ENCODE assay signal across 22 mouse cellular contexts in genomic region chr4:135404916-135405315, GRCm38 (mm10). TPM values are rescaled to one million over a fixed set of nuclear protein-coding genes. Genes with fewer than 3 reads are reported as not detected.
DNase-seq lines count a peak whose midpoint lies in the region; ATAC-seq lines count a peak whose summit lies in the region.
"Had no signal": no experiment of that assay in that cellular context is flagged by ENCODE, and none has a peak within 500 bp of the region (broad histone marks: within the 10 kb centered on the region; RNA-seq: fewer than 3 reads in every experiment).

No protein-coding gene starts in this region.

- H3K4me1 ChIP-seq in intestine, embryonic 16.5 days (ENCODE audit: control insufficient read depth, insufficient read depth, low read length) = peaks cover 3% of the 10 kb centered on the region; the same call in 1 of the 2 replicates
- H3K4me1 ChIP-seq: forebrain, embryonic 15.5 days had no signal

- no peak overlapping the region for H3K4me3 ChIP-seq in intestine, embryonic 16.5 days (ENCODE audit: low read length)
- H3K4me3 ChIP-seq: embryonic facial prominence, embryonic 10.5 days; forebrain, embryonic 15.5 days; megakaryocyte, embryonic 14.5 days had no signal

- H3K36me3 ChIP-seq in intestine, embryonic 16.5 days (ENCODE audit: control insufficient read depth, insufficient read depth, low read length) = no peaks in the 10 kb centered on the region
- H3K36me3 ChIP-seq: embryonic facial prominence, embryonic 10.5 days; forebrain, embryonic 15.5 days; G1E had no signal

- 75% methylated on average over 2 of the region's 2 CpGs for WGBS in intestine, embryonic 16.5 days

- no peaks in the 10 kb centered on the region for H3K9me3 ChIP-seq in intestine, embryonic 16.5 days (ENCODE audit: control insufficient read depth, low read length)
- H3K9me3 ChIP-seq: embryonic facial prominence, embryonic 10.5 days; forebrain, embryonic 15.5 days; G1E had no signal

- H3K27ac ChIP-seq in intestine, embryonic 16.5 days (ENCODE audit: low read length) = no peak overlapping the region
- H3K27ac ChIP-seq: embryonic facial prominence, embryonic 10.5 days; forebrain, embryonic 15.5 days had no signal

- H3K9ac ChIP-seq in intestine, embryonic 16.5 days (ENCODE audit: low read depth, low read length) = no peak overlapping the region
- H3K9ac ChIP-seq: forebrain, embryonic 15.5 days had no signal

- ATAC-seq in CD4-positive, CD25-positive, alpha-beta regulatory T cell, adult 4 months = no peak
- ATAC-seq in intestine, embryonic 16.5 days = peak; percentile 77
- peak; percentile 75 for ATAC-seq in megakaryocyte progenitor cell, adult 5-6 weeks (replicated peaks; ENCODE audit: poor library complexity)
- ATAC-seq in cerebellum, adult (ENCODE audit: insufficient number of reproducible peaks, low FRiP score, low TSS enrichment) = no peak
- ATAC-seq: forebrain, embryonic 15.5 days; hindbrain, embryonic 16.5 days had no signal

- DNase-seq in CD4-positive, CD25-positive, alpha-beta regulatory T cell, adult 2 months (ENCODE audit: low read depth, low spot score) = peak; percentile 50
- peak; percentile 54 for DNase-seq in c-Kit-positive CD71-positive TER-119-negative erythroid progenitor cells, embryonic 14.5 days (ENCODE audit: low read depth)
- no peak for DNase-seq in yolk sac, embryonic 10.5 days (ENCODE audit: low spot score)
- DNase-seq in gastrocnemius, postnatal 10 days = no peak
- DNase-seq: adrenal gland, postnatal 14 days; cerebellum, adult 8-10 months; gastrocnemius, postnatal 36 days; kidney, adult 8-10 months; kidney, postnatal 14 days; left cerebral cortex, postnatal 4 days; lung, postnatal 14 days; retina, postnatal 1 day; thymus, postnatal 14 days had no signal

- H3K4me2 ChIP-seq in intestine, embryonic 16.5 days (ENCODE audit: low read depth, low read length) = no peak overlapping the region
- H3K4me2 ChIP-seq: forebrain, embryonic 15.5 days had no signal

- H3K27me3 ChIP-seq in intestine, embryonic 16.5 days (replicated peaks; ENCODE audit: control insufficient read depth, insufficient read depth, low read length) = no peaks in the 10 kb centered on the region
- H3K27me3 ChIP-seq: forebrain, embryonic 15.5 days had no signal

RNA-seq across cellular contexts. Expression of gene Ncmap, which starts 6.9 kb away (rescaled TPM):
- 10 to 100 TPM; 68.5 to 95.2 TPM for polyA plus RNA-seq in CD4-positive, CD25-positive, alpha-beta regulatory T cell, adult 4 months (2017; shearing (Covaris generic))
- 6.1 and 7.3 TPM in 2 replicates for polyA plus RNA-seq in intestine, embryonic 16.5 days (2015; fragmentation: Nextera tagmentation; extraction: Ambion mirVana)
- total RNA-seq in megakaryocyte progenitor cell, adult 5-6 weeks (2015) = 0.25 TPM in 1 of 2 replicates, not detected in the other
- not detected in 2 replicates for total RNA-seq in megakaryocyte progenitor cell, adult 5-6 weeks (2017)
- 10 to 100 TPM in 1 of 2 experiments, 1 to 10 TPM in 1; 9.8 to 16.8 TPM for total RNA-seq in gastrocnemius, postnatal 10 days (2021)
- total RNA-seq: adrenal gland, postnatal 14 days; G1E had no signal
- polyA plus RNA-seq: G1E had no signal

RNA-seq across cellular contexts. Expression of gene Rcan3, which starts 28.7 kb away (rescaled TPM):
- 10 to 100 TPM; 15.0 to 16.0 TPM for polyA plus RNA-seq in CD4-positive, CD25-positive, alpha-beta regulatory T cell, adult 4 months (2017; shearing (Covaris generic))
- polyA plus RNA-seq in intestine, embryonic 16.5 days (2015; fragmentation: Nextera tagmentation; extraction: Ambion mirVana) = 14.1 and 14.5 TPM in 2 replicates
- 3.6 and 5.6 TPM in 2 replicates for total RNA-seq in megakaryocyte progenitor cell, adult 5-6 weeks (2015)
- total RNA-seq in megakaryocyte progenitor cell, adult 5-6 weeks (2017) = 4.1 and 7.7 TPM in 2 replicates
- total RNA-seq in gastrocnemius, postnatal 10 days (2021) = 10 to 100 TPM in 1 of 2 experiments, 1 to 10 TPM in 1; 9.9 to 11.2 TPM

RNA-seq across cellular contexts. Expression of gene Srrm1, which starts 51.8 kb away (rescaled TPM):
- polyA plus RNA-seq in CD4-positive, CD25-positive, alpha-beta regulatory T cell, adult 4 months (2017; shearing (Covaris generic)) = 100 to 1,000 TPM; 229 to 232 TPM
- 152 and 176 TPM in 2 replicates for polyA plus RNA-seq in intestine, embryonic 16.5 days (2015; fragmentation: Nextera tagmentation; extraction: Ambion mirVana)
- 204 and 218 TPM in 2 replicates for total RNA-seq in megakaryocyte progenitor cell, adult 5-6 weeks (2015)
- 112 and 141 TPM in 2 replicates for total RNA-seq in megakaryocyte progenitor cell, adult 5-6 weeks (2017)
- total RNA-seq in gastrocnemius, postnatal 10 days (2021) = 100 to 1,000 TPM in 1 of 2 experiments, 10 to 100 TPM in 1; 74.6 to 107 TPM

Comparison
In these comparisons a context has a peak if more than half of its experiments do, and no peak if none do; other contexts are left out.
1. DNase-seq: peak in CD4-positive, CD25-positive, alpha-beta regulatory T cell, adult 2 months (single experiment) and c-Kit-positive CD71-positive TER-119-negative erythroid progenitor cells, embryonic 14.5 days (single experiment); none in yolk sac, embryonic 10.5 days (single experiment) and gastrocnemius, postnatal 10 days (single experiment).
2. ATAC-seq: peak in intestine, embryonic 16.5 days (single experiment) and megakaryocyte progenitor cell, adult 5-6 weeks (single experiment); none in CD4-positive, CD25-positive, alpha-beta regulatory T cell, adult 4 months (single experiment) and cerebellum, adult (single experiment).
3. RNA of gene Ncmap, which starts 6.9 kb away (total RNA-seq): 9.8 to 16.8 TPM in gastrocnemius, postnatal 10 days; 0.25 TPM in megakaryocyte progenitor cell, adult 5-6 weeks; every median in the first group is over 4 times any median in the second.